Mouse (Mus musculus): ENCODE results near the gene Eci1. TPM values are rescaled to one million over a fixed set of nuclear protein-coding genes. Genes with fewer than 3 reads are reported as not detected.

The Eci1 gene
- polyA plus RNA-seq, 1 experiment from 2014 or later = 199 TPM

- Histone ChIP-seq H3K4me2 (no peak overlapping the region), H3K27ac (ENCODE audit: low read depth, low read length) (no peak overlapping the region), H3K4me3 (ENCODE audit: low read depth, low read length) (no peak overlapping the region), H3K9ac (ENCODE audit: low read depth, low read length) (no peak overlapping the region), H3K36me3 (ENCODE audit: control insufficient read depth, insufficient read depth, low read length) (no peaks in the 10 kb centered on the region), H3K4me1 (ENCODE audit: control insufficient read depth, insufficient read depth, low read length) (peaks cover 10% of the 10 kb centered on the region), H3K27me3 (ENCODE audit: control insufficient read depth, insufficient read depth, low read length) (no peaks in the 10 kb centered on the region), H3K9me3 (replicated peaks; ENCODE audit: control insufficient read depth, low read length) (no peaks in the 10 kb centered on the region)
- no peak for ATAC-seq (replicated peaks; ENCODE audit: insufficient number of reproducible peaks, low FRiP score, low TSS enrichment)
- 67% methylated on average over 2 of the region's 2 CpGs for WGBS (ENCODE audit: insufficient replicate concordance)
Observed at GRCm38 (mm10) chr17:24461580-24461979, 35.1 kb downstream of the Eci1 start.

- Histone ChIP-seq H3K9me3 (replicated peaks; ENCODE audit: control insufficient read depth, low read length) (no peaks in the 10 kb centered on the region), H3K27ac (ENCODE audit: low read depth, low read length) (no peak overlapping the region; the same call in 1 of the 2 replicates), H3K36me3 (ENCODE audit: control insufficient read depth, insufficient read depth, low read length) (no peaks in the 10 kb centered on the region), H3K27me3 (ENCODE audit: control insufficient read depth, insufficient read depth, low read length) (no peaks in the 10 kb centered on the region), H3K4me1 (ENCODE audit: control insufficient read depth, insufficient read depth, low read length) (peaks cover 10% of the 10 kb centered on the region), H3K4me2 (peak overlapping the region; percentile 14; the same call in 1 of the 2 replicates), H3K9ac (ENCODE audit: low read depth, low read length) (no peak overlapping the region), H3K4me3 (ENCODE audit: low read depth, low read length) (no peak overlapping the region)
- 34% methylated on average over 1 of the region's 1 CpGs for WGBS (ENCODE audit: insufficient replicate concordance)
- no peak for ATAC-seq (replicated peaks; ENCODE audit: insufficient number of reproducible peaks, low FRiP score, low TSS enrichment)
Observed at GRCm38 (mm10) chr17:24462932-24463331, 36.5 kb downstream of the Eci1 start.

- peak overlapping the region; percentile 14; the same call in 1 of the 2 replicates for H3K4me2 ChIP-seq
- H3K4me1 ChIP-seq (ENCODE audit: control insufficient read depth, insufficient read depth, low read length) = peaks cover 10% of the 10 kb centered on the region
- ATAC-seq (replicated peaks; ENCODE audit: insufficient number of reproducible peaks, low FRiP score, low TSS enrichment) = 0 out of 2 replicates have a peak, but pooled peaks have one; percentile 35
- H3K36me3 ChIP-seq (ENCODE audit: control insufficient read depth, insufficient read depth, low read length) = no peaks in the 10 kb centered on the region
- H3K27me3 ChIP-seq (ENCODE audit: control insufficient read depth, insufficient read depth, low read length) = no peaks in the 10 kb centered on the region
- 0 out of 2 replicates have a peak overlapping the region, but pooled peaks have one; percentile 34 for H3K9ac ChIP-seq (ENCODE audit: low read depth, low read length)
- peak overlapping the region; percentile 29; the same call in 1 of the 2 replicates for H3K27ac ChIP-seq (ENCODE audit: low read depth, low read length)
- H3K9me3 ChIP-seq (replicated peaks; ENCODE audit: control insufficient read depth, low read length) = no peaks in the 10 kb centered on the region
- 44% methylated on average over 6 of the region's 6 CpGs for WGBS (ENCODE audit: insufficient replicate concordance)
- H3K4me3 ChIP-seq (ENCODE audit: low read depth, low read length) = no peak overlapping the region
Observed at GRCm38 (mm10) chr17:24463374-24464133, 37.1 kb downstream of the Eci1 start.

DNA sequence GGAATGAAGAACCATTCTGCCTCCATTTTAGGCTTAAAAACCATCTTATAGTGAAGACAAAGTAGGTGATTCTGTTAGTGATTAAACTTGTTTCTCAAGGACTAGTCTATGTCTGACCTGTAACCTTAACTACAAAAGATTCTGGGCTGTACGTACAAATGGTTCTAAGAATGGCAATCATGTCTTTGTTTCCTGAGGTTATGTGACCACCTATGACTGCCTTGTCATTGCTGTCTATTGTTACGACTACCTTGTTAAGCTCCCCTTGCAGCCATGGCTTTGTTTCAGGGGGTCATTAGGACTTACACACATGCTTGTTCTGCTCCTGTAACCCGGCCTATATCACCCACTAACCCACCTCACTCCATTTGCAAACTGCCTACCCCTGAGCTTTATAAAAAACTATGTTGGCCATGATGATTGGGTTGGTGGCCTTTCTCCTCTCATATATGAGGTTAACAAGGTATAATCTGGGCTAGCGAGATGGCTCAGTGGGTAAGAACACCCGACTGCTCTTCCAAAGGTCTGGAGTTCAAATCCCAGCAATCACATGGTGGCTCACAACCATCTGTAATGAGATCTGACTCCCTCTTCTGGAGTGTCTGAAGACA, 42.3 kb downstream of the Eci1 start:
- ATAC-seq (replicated peaks; ENCODE audit: insufficient number of reproducible peaks, low FRiP score, low TSS enrichment) = no peak
- 90% methylated on average over 5 of the region's 5 CpGs for WGBS (ENCODE audit: insufficient replicate concordance)

GRCm38 (mm10) chr17:24469336-24469909, 43.0 kb downstream of the Eci1 start:
- peak overlapping the region; percentile 98 for H3K4me2 ChIP-seq
- peak overlapping the region; percentile 93 for H3K9ac ChIP-seq (ENCODE audit: low read depth, low read length)
- WGBS (ENCODE audit: insufficient replicate concordance) = 13% methylated on average over 7 of the region's 7 CpGs
- H3K36me3 ChIP-seq (ENCODE audit: control insufficient read depth, insufficient read depth, low read length) = peaks cover 7% of the 10 kb centered on the region; the same call in 1 of the 2 replicates
- no peaks in the 10 kb centered on the region for H3K27me3 ChIP-seq (ENCODE audit: control insufficient read depth, insufficient read depth, low read length)
- H3K27ac ChIP-seq (ENCODE audit: low read depth, low read length) = peak overlapping the region; percentile 94
- no peaks in the 10 kb centered on the region for H3K9me3 ChIP-seq (replicated peaks; ENCODE audit: control insufficient read depth, low read length)
- H3K4me1 ChIP-seq (ENCODE audit: control insufficient read depth, insufficient read depth, low read length) = peaks cover 25% of the 10 kb centered on the region
- peak overlapping the region; percentile 91 for H3K4me3 ChIP-seq (ENCODE audit: low read depth, low read length)
- ATAC-seq (replicated peaks; ENCODE audit: insufficient number of reproducible peaks, low FRiP score, low TSS enrichment) = no peak

More for the DNA sequence above, 42.3 kb downstream of the Eci1 start:
- H3K9ac ChIP-seq (ENCODE audit: low read depth, low read length) = no peak overlapping the region
- no peaks in the 10 kb centered on the region for H3K9me3 ChIP-seq (replicated peaks; ENCODE audit: control insufficient read depth, low read length)
- no peak overlapping the region for H3K4me3 ChIP-seq (ENCODE audit: low read depth, low read length)
- no peaks in the 10 kb centered on the region for H3K27me3 ChIP-seq (ENCODE audit: control insufficient read depth, insufficient read depth, low read length)
- H3K4me2 ChIP-seq = no peak overlapping the region
- H3K4me1 ChIP-seq (ENCODE audit: control insufficient read depth, insufficient read depth, low read length) = peaks cover 23% of the 10 kb centered on the region
- H3K36me3 ChIP-seq (ENCODE audit: control insufficient read depth, insufficient read depth, low read length) = peaks cover 3% of the 10 kb centered on the region; the same call in 1 of the 2 replicates
- H3K27ac ChIP-seq (ENCODE audit: low read depth, low read length) = no peak overlapping the region

DNA sequence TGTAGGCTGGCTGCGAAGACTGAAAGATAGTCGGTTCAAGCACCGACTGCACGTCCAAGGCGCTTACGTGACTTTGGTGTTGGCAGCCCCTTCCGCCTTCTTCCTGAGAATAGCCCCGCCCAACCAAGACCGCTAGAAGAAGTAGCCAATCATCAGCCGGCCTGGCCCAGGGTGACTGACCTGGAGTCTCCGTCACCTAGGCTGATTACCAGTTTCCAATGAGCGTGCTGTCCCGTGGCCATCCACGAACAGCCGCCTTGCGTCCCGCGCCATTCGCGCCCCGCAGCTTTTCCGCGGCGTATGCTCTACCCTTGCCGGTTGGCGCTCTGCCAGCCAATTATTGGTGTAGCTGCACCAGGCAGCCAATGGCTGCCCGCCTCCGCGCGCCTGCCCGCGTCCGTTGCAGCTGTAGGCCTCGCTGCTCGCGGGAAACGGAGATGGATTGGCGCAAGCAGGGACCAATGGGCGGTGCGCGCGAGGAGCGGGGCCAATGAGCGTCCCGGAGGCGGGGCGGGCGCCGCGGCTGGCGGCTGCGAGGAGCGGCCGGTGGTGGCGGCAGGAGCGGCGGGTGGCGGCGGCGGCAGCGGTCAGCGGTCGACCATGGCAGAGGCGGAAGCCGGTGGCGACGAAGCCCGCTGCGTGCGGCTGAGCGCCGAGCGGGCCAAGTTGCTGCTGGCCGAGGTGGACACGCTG, 43.6 kb downstream of the Eci1 start, which contains the start of the genes E4f1 and Pgp:
Gene E4f1, minus strand, starts transcription at position 404 of the 693 bp plus-strand sequence.
Gene Pgp, plus strand, starts transcription at position 483 of the 693 bp plus-strand sequence.
- Histone ChIP-seq H3K27me3 (ENCODE audit: control insufficient read depth, insufficient read depth, low read length) (no peaks in the 10 kb centered on the region), H3K4me2 (peak within 1 kb of the TSS; percentile 98), H3K9ac (ENCODE audit: low read depth, low read length) (peak within 1 kb of the TSS; percentile 93), H3K36me3 (ENCODE audit: control insufficient read depth, insufficient read depth, low read length) (peaks cover 10% of the 10 kb centered on the region; the same call in 1 of the 2 replicates), H3K4me3 (ENCODE audit: low read depth, low read length) (peak within 1 kb of the TSS; percentile 91), H3K9me3 (replicated peaks; ENCODE audit: control insufficient read depth, low read length) (no peaks in the 10 kb centered on the region), H3K4me1 (ENCODE audit: control insufficient read depth, insufficient read depth, low read length) (peaks cover 25% of the 10 kb centered on the region), H3K27ac (ENCODE audit: low read depth, low read length) (peak within 1 kb of the TSS; percentile 94)
- under 1% methylated on average over 62 of the region's 75 CpGs for WGBS (ENCODE audit: insufficient replicate concordance)
- peak; percentile 97 for ATAC-seq (replicated peaks; ENCODE audit: insufficient number of reproducible peaks, low FRiP score, low TSS enrichment)

- no peak for ATAC-seq (replicated peaks; ENCODE audit: insufficient number of reproducible peaks, low FRiP score, low TSS enrichment)
- H3K27me3 ChIP-seq (ENCODE audit: control insufficient read depth, insufficient read depth, low read length) = no peaks in the 10 kb centered on the region
- peaks cover 14% of the 10 kb centered on the region; the same call in 1 of the 2 replicates for H3K36me3 ChIP-seq (ENCODE audit: control insufficient read depth, insufficient read depth, low read length)
- WGBS (ENCODE audit: insufficient replicate concordance) = 1% methylated on average over 68 of the region's 68 CpGs
- peak overlapping the region; percentile 93 for H3K9ac ChIP-seq (ENCODE audit: low read depth, low read length)
- peak overlapping the region; percentile 98 for H3K4me2 ChIP-seq
- H3K4me3 ChIP-seq (ENCODE audit: low read depth, low read length) = peak overlapping the region; percentile 91
- peaks cover 25% of the 10 kb centered on the region for H3K4me1 ChIP-seq (ENCODE audit: control insufficient read depth, insufficient read depth, low read length)
- H3K9me3 ChIP-seq (replicated peaks; ENCODE audit: control insufficient read depth, low read length) = no peaks in the 10 kb centered on the region
- H3K27ac ChIP-seq (ENCODE audit: low read depth, low read length) = peak overlapping the region; percentile 94
Observed at GRCm38 (mm10) chr17:24470701-24471527, 44.5 kb downstream of the Eci1 start.

Measured in heart, embryonic 11.5 days (tissue).